Mouse (Mus musculus): ENCODE results near the gene Slc30a2. TPM values are rescaled to one million over a fixed set of nuclear protein-coding genes. Genes with fewer than 3 reads are reported as not detected.
A peak's percentile ranks its signal among the peaks of the same experiment; 100 is the strongest.
"Not testable (repeated sequence)": the region's sequence is repeated elsewhere in the genome, so short reads cannot be mapped to it uniquely, and the experiment has no call there.

Slc30a2 gene
- 0.15 and 0.17 TPM in 2 replicates for polyA plus RNA-seq (2015; fragmentation: Nextera tagmentation; extraction: Ambion mirVana)

GRCm38 (mm10) chr4:134343071-134344031, at the start of gene Slc30a2:
Gene Slc30a2, plus strand, starts transcription at chr4:134343181.
- no peaks in the 10 kb centered on the region for H3K9me3 ChIP-seq (ENCODE audit: control insufficient read depth, low read length)
- peak within 1 kb of the TSS; percentile 17 for H3K4me3 ChIP-seq (replicated peaks; ENCODE audit: low read length)
- WGBS, result 4% methylated on average over 61 of the region's 61 CpGs
- peak within 1 kb of the TSS; percentile 21; the same call in 1 of the 2 replicates for H3K4me2 ChIP-seq (ENCODE audit: low read length)
- no peak for ATAC-seq
- H3K9ac ChIP-seq (replicated peaks; ENCODE audit: low read depth, low read length), result no peak within 1 kb of the TSS
- peaks cover 29% of the 10 kb centered on the region for H3K27me3 ChIP-seq (replicated peaks; ENCODE audit: control insufficient read depth, insufficient read depth, low read length)
- H3K4me1 ChIP-seq (replicated peaks; ENCODE audit: control insufficient read depth, insufficient read depth, low read length), result peaks cover 8% of the 10 kb centered on the region
- no peaks in the 10 kb centered on the region for H3K36me3 ChIP-seq (ENCODE audit: control insufficient read depth, insufficient read depth)
- no peak within 1 kb of the TSS for H3K27ac ChIP-seq (ENCODE audit: low read length)

GRCm38 (mm10) chr4:134293692-134294163, 49.3 kb upstream of the Slc30a2 start:
- 0 out of 2 replicates have a peak, but pooled peaks cover 3% of the 10 kb centered on the region for H3K9me3 ChIP-seq (ENCODE audit: control insufficient read depth, low read length)
- no peak overlapping the region for H3K4me2 ChIP-seq (ENCODE audit: low read length)
- no peaks in the 10 kb centered on the region for H3K36me3 ChIP-seq (ENCODE audit: control insufficient read depth, insufficient read depth)
- peaks cover under 1% of the 10 kb centered on the region; the same call in 1 of the 2 replicates for H3K4me1 ChIP-seq (replicated peaks; ENCODE audit: control insufficient read depth, insufficient read depth, low read length)
- no peak overlapping the region for H3K4me3 ChIP-seq (replicated peaks; ENCODE audit: low read length)
- 70% methylated on average over 9 of the region's 9 CpGs for WGBS
- H3K9ac ChIP-seq (replicated peaks; ENCODE audit: low read depth, low read length), result no peak overlapping the region
- H3K27me3 ChIP-seq (replicated peaks; ENCODE audit: control insufficient read depth, insufficient read depth, low read length), result no peaks in the 10 kb centered on the region
- H3K27ac ChIP-seq (ENCODE audit: low read length), result no peak overlapping the region
- no peak for ATAC-seq

- not testable (repeated sequence) for H3K9ac ChIP-seq (replicated peaks; ENCODE audit: low read depth, low read length); ATAC-seq; H3K27ac ChIP-seq (ENCODE audit: low read length); H3K4me3 ChIP-seq (replicated peaks; ENCODE audit: low read length); H3K4me2 ChIP-seq (ENCODE audit: low read length); H3K9me3 ChIP-seq (ENCODE audit: control insufficient read depth, low read length); H3K4me1 ChIP-seq (replicated peaks; ENCODE audit: control insufficient read depth, insufficient read depth, low read length); H3K27me3 ChIP-seq (replicated peaks; ENCODE audit: control insufficient read depth, insufficient read depth, low read length); H3K36me3 ChIP-seq (ENCODE audit: control insufficient read depth, insufficient read depth)
- WGBS, result 91% methylated on average over 4 of the region's 4 CpGs
Observed at GRCm38 (mm10) chr4:134296096-134296495, 46.9 kb upstream of the Slc30a2 start.

GRCm38 (mm10) chr4:134296523-134296922, 46.5 kb upstream of the Slc30a2 start:
- no peak overlapping the region for H3K9ac ChIP-seq (replicated peaks; ENCODE audit: low read depth, low read length)
- ATAC-seq, result no peak
- H3K9me3 ChIP-seq (ENCODE audit: control insufficient read depth, low read length), result 0 out of 2 replicates have a peak, but pooled peaks cover 3% of the 10 kb centered on the region
- no peak overlapping the region for H3K4me2 ChIP-seq (ENCODE audit: low read length)
- H3K27ac ChIP-seq (ENCODE audit: low read length), result no peak overlapping the region
- no peaks in the 10 kb centered on the region for H3K27me3 ChIP-seq (replicated peaks; ENCODE audit: control insufficient read depth, insufficient read depth, low read length)
- H3K4me1 ChIP-seq (replicated peaks; ENCODE audit: control insufficient read depth, insufficient read depth, low read length), result no peaks in the 10 kb centered on the region
- H3K36me3 ChIP-seq (ENCODE audit: control insufficient read depth, insufficient read depth), result no peaks in the 10 kb centered on the region
- H3K4me3 ChIP-seq (replicated peaks; ENCODE audit: low read length), result no peak overlapping the region
- WGBS, result 97% methylated on average over 4 of the region's 4 CpGs

- ATAC-seq, result no peak
- 92% methylated on average over 8 of the region's 8 CpGs for WGBS
- no peak overlapping the region for H3K4me2 ChIP-seq (ENCODE audit: low read length)
- H3K9me3 ChIP-seq (ENCODE audit: control insufficient read depth, low read length), result 0 out of 2 replicates have a peak, but pooled peaks cover 3% of the 10 kb centered on the region
- no peak overlapping the region for H3K27ac ChIP-seq (ENCODE audit: low read length)
- H3K4me1 ChIP-seq (replicated peaks; ENCODE audit: control insufficient read depth, insufficient read depth, low read length), result no peaks in the 10 kb centered on the region
- H3K27me3 ChIP-seq (replicated peaks; ENCODE audit: control insufficient read depth, insufficient read depth, low read length), result no peaks in the 10 kb centered on the region
- no peak overlapping the region for H3K4me3 ChIP-seq (replicated peaks; ENCODE audit: low read length)
- no peak overlapping the region for H3K9ac ChIP-seq (replicated peaks; ENCODE audit: low read depth, low read length)
- no peaks in the 10 kb centered on the region for H3K36me3 ChIP-seq (ENCODE audit: control insufficient read depth, insufficient read depth)
Observed at GRCm38 (mm10) chr4:134297369-134297768, 45.6 kb upstream of the Slc30a2 start.

GRCm38 (mm10) chr4:134298626-134299497, 44.1 kb upstream of the Slc30a2 start:
- no peak for ATAC-seq

GRCm38 (mm10) chr4:134299498-134299810, 43.5 kb upstream of the Slc30a2 start:
- Histone ChIP-seq H3K36me3 (ENCODE audit: control insufficient read depth, insufficient read depth) (no peaks in the 10 kb centered on the region), H3K27ac (ENCODE audit: low read length) (no peak overlapping the region), H3K4me2 (ENCODE audit: low read length) (no peak overlapping the region), H3K4me3 (replicated peaks; ENCODE audit: low read length) (no peak overlapping the region), H3K4me1 (replicated peaks; ENCODE audit: control insufficient read depth, insufficient read depth, low read length) (no peaks in the 10 kb centered on the region), H3K9ac (replicated peaks; ENCODE audit: low read depth, low read length) (no peak overlapping the region), H3K9me3 (ENCODE audit: control insufficient read depth, low read length) (0 out of 2 replicates have a peak, but pooled peaks cover 3% of the 10 kb centered on the region), H3K27me3 (replicated peaks; ENCODE audit: control insufficient read depth, insufficient read depth, low read length) (no peaks in the 10 kb centered on the region)
- 58% methylated on average over 4 of the region's 4 CpGs for WGBS
- no peak for ATAC-seq

More at GRCm38 (mm10) chr4:134298626-134299497, 44.1 kb upstream of the Slc30a2 start:
- no peak overlapping the region for H3K4me2 ChIP-seq (ENCODE audit: low read length)
- no peaks in the 10 kb centered on the region for H3K27me3 ChIP-seq (replicated peaks; ENCODE audit: control insufficient read depth, insufficient read depth, low read length)
- H3K4me3 ChIP-seq (replicated peaks; ENCODE audit: low read length), result no peak overlapping the region
- H3K36me3 ChIP-seq (ENCODE audit: control insufficient read depth, insufficient read depth), result no peaks in the 10 kb centered on the region
- 0 out of 2 replicates have a peak, but pooled peaks cover 3% of the 10 kb centered on the region for H3K9me3 ChIP-seq (ENCODE audit: control insufficient read depth, low read length)
- no peak overlapping the region for H3K27ac ChIP-seq (ENCODE audit: low read length)
- H3K4me1 ChIP-seq (replicated peaks; ENCODE audit: control insufficient read depth, insufficient read depth, low read length), result no peaks in the 10 kb centered on the region
- WGBS, result 76% methylated on average over 19 of the region's 19 CpGs
- H3K9ac ChIP-seq (replicated peaks; ENCODE audit: low read depth, low read length), result no peak overlapping the region

- 82% methylated on average over 9 of the region's 9 CpGs for WGBS
- no peaks in the 10 kb centered on the region for H3K36me3 ChIP-seq (ENCODE audit: control insufficient read depth, insufficient read depth)
- no peaks in the 10 kb centered on the region for H3K4me1 ChIP-seq (replicated peaks; ENCODE audit: control insufficient read depth, insufficient read depth, low read length)
- H3K4me3 ChIP-seq (replicated peaks; ENCODE audit: low read length), result no peak overlapping the region
- no peak for ATAC-seq
- no peak overlapping the region for H3K4me2 ChIP-seq (ENCODE audit: low read length)
- no peaks in the 10 kb centered on the region for H3K27me3 ChIP-seq (replicated peaks; ENCODE audit: control insufficient read depth, insufficient read depth, low read length)
- 0 out of 2 replicates have a peak, but pooled peaks cover 3% of the 10 kb centered on the region for H3K9me3 ChIP-seq (ENCODE audit: control insufficient read depth, low read length)
- no peak overlapping the region for H3K9ac ChIP-seq (replicated peaks; ENCODE audit: low read depth, low read length)
- no peak overlapping the region for H3K27ac ChIP-seq (ENCODE audit: low read length)
Observed at GRCm38 (mm10) chr4:134300316-134300715, 42.7 kb upstream of the Slc30a2 start.

GRCm38 (mm10) chr4:134302084-134302483, 40.9 kb upstream of the Slc30a2 start:
- no peak overlapping the region for H3K4me2 ChIP-seq (ENCODE audit: low read length)
- no peak overlapping the region for H3K9ac ChIP-seq (replicated peaks; ENCODE audit: low read depth, low read length)
- no peak overlapping the region for H3K27ac ChIP-seq (ENCODE audit: low read length)
- no peak overlapping the region for H3K4me3 ChIP-seq (replicated peaks; ENCODE audit: low read length)
- no peaks in the 10 kb centered on the region for H3K9me3 ChIP-seq (ENCODE audit: control insufficient read depth, low read length)
- no peaks in the 10 kb centered on the region; the same call in 1 of the 2 replicates for H3K4me1 ChIP-seq (replicated peaks; ENCODE audit: control insufficient read depth, insufficient read depth, low read length)
- H3K36me3 ChIP-seq (ENCODE audit: control insufficient read depth, insufficient read depth), result no peaks in the 10 kb centered on the region
- no peak for ATAC-seq
- H3K27me3 ChIP-seq (replicated peaks; ENCODE audit: control insufficient read depth, insufficient read depth, low read length), result no peaks in the 10 kb centered on the region
- 85% methylated on average over 5 of the region's 5 CpGs for WGBS

All from forebrain, embryonic 16.5 days (tissue).